Mouse (Mus musculus) liver, adult 2 months (tissue): Measurements from ENCODE around the gene Olfr669. TPM values are rescaled to one million over a fixed set of nuclear protein-coding genes. Genes with fewer than 3 reads are reported as not detected.
"Not testable (repeated sequence)": the region's sequence is repeated elsewhere in the genome, so short reads cannot be mapped to it uniquely, and the experiment has no call there.

Source experiments
- DNase-seq: peaks from one replicate; pipeline ENCODE4 v3.0.0-alpha.2; 2011; ENCODE audit warnings: low read depth, low spot score; ENCODE audit errors: extremely low read depth
- H3K27ac ChIP-seq: fragments of 200-500 bp; replicated peaks from 2 replicates; pipeline ENCODE4 v1.5.1; 2012; ENCODE audit warnings: low read depth, mild to moderate bottlenecking, control low read depth, inconsistent platforms, low read length; ENCODE audit not compliant: insufficient read depth
- H3K27me3 ChIP-seq: fragments of 200-500 bp; 2 replicates; pipeline ENCODE4 v1.6.1; 2012; ENCODE audit warnings: mild to moderate bottlenecking, moderate library complexity, low read length, inconsistent platforms; ENCODE audit not compliant: control insufficient read depth, insufficient read depth
- H3K36me3 ChIP-seq: fragments of 200-500 bp; 2 replicates; pipeline ENCODE4 v1.6.1; 2012; ENCODE audit warnings: low read length, inconsistent platforms; ENCODE audit not compliant: control insufficient read depth, insufficient read depth
- H3K4me1 ChIP-seq: fragments of 200-500 bp; 2 replicates; pipeline ENCODE4 v1.6.1; 2011; ENCODE audit warnings: low read length; ENCODE audit not compliant: control insufficient read depth, insufficient read depth
- H3K4me3 ChIP-seq: fragments of 200-500 bp; 2 replicates; pipeline ENCODE4 v1.5.1; 2011; ENCODE audit warnings: low read depth, mild to moderate bottlenecking, control low read depth, low read length, moderate library complexity; ENCODE audit not compliant: insufficient read depth
- H3K79me2 ChIP-seq: fragments of 200-500 bp; 2 replicates; pipeline ENCODE4 v1.6.1; 2012; ENCODE audit warnings: inconsistent platforms, mild to moderate bottlenecking, low read length, moderate library complexity; ENCODE audit not compliant: control insufficient read depth, insufficient read depth
- H3K9ac ChIP-seq: fragments of 200-500 bp; 2 replicates; pipeline ENCODE4 v1.6.1; 2012; ENCODE audit warnings: low read depth, mild to moderate bottlenecking, control low read depth, inconsistent platforms, low read length
- CTCF ChIP-seq: fragments of 200-500 bp; IDR thresholded peaks from 2 replicates; pipeline ENCODE4 v1.5.1; 2011; ENCODE audit warnings: low read depth, low read length, control low read depth
- POLR2A ChIP-seq: fragments of 200-500 bp; IDR thresholded peaks from 2 replicates; pipeline ENCODE4 v1.6.1; 2011; ENCODE audit warnings: low read length, control low read depth; ENCODE audit not compliant: insufficient read depth; ENCODE audit errors: extremely low read depth
- WGBS: fragments of 180-500 bp; shearing (Covaris S2); methylation state at CpG from one replicate; pipeline ENCODE4 v1.1.7; 2018; 5-methylcytosine and 5-hydroxymethylcytosine counted together
- polyA plus RNA-seq: library from polyadenylated mRNA; depleted of rRNA; stranded (reverse); fragments of >200 nt; gene quantifications from 2 replicates; pipeline ENCODE4 v1.2.3, GENCODE M21; 2012; rRNA removed
- total RNA-seq: library from RNA; depleted of rRNA; stranded (reverse); fragments of >200 nt; gene quantifications from 2 replicates; pipeline ENCODE4 v1.2.3, GENCODE M21; 2014; rRNA removed

Olfr669 gene
- not detected in 2 replicates for total RNA-seq
- not detected in 2 replicates for polyA plus RNA-seq

GRCm38 (mm10) chr7:104933940-104934339, at the start of gene Olfr669:
TSS of gene Olfr669 (plus strand) at chr7:104934240.
- H3K27me3 ChIP-seq: no peaks in the 10 kb centered on the region
- DNase-seq: no peak
- TF ChIP-seq CTCF (no peak), POLR2A (no peak)
- 77% methylated on average over 1 of the region's 1 CpGs for WGBS
- no peak within 1 kb of the TSS for H3K27ac ChIP-seq
- no peaks in the 10 kb centered on the region for H3K4me1 ChIP-seq
- H3K36me3 ChIP-seq: no peaks in the 10 kb centered on the region
- H3K79me2 ChIP-seq: no peaks in the 10 kb centered on the region
- H3K9ac ChIP-seq: no peak within 1 kb of the TSS
- H3K4me3 ChIP-seq: no peak within 1 kb of the TSS

GRCm38 (mm10) chr7:104895852-104896251, 38.2 kb upstream of the Olfr669 start, which contains the start of gene Olfr666:
TSS of gene Olfr666 (minus strand) at chr7:104895952.
- H3K79me2 ChIP-seq: no peaks in the 10 kb centered on the region
- H3K4me1 ChIP-seq: no peaks in the 10 kb centered on the region
- H3K27me3 ChIP-seq: no peaks in the 10 kb centered on the region
- no peak for DNase-seq
- TF ChIP-seq POLR2A: no peak
- no peak for TF ChIP-seq CTCF
- no peaks in the 10 kb centered on the region for H3K36me3 ChIP-seq
- WGBS: 80% methylated on average over 2 of the region's 2 CpGs
- H3K9ac ChIP-seq: no peak within 1 kb of the TSS
- no peak within 1 kb of the TSS for H3K27ac ChIP-seq
- no peak within 1 kb of the TSS for H3K4me3 ChIP-seq

DNA sequence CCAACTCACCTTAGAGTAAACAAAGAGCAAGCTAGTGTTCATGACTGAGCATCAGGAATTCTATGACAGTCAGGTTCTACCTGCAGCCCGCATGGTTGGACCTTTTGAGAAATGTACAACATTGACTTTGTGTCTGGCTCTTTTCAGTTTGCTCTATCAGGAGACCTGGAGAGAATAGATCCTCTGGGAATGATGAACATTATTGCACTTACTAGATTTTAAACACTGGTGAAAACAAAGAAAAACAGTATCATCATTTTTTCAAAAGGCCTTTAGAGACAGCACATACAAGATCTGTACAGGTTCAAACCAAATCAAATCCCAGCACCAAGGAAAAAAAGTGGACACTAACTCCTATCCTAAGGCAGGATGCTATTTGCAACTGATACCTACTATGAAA, 12.7 kb upstream of the Olfr669 start, which contains the start of gene Olfr667:
Gene Olfr667, minus strand, starts transcription at position 101 of the 400 bp plus-strand sequence.
- no peaks in the 10 kb centered on the region for H3K36me3 ChIP-seq
- H3K79me2 ChIP-seq: no peaks in the 10 kb centered on the region
- H3K27me3 ChIP-seq: no peaks in the 10 kb centered on the region
- H3K9ac ChIP-seq: no peak within 1 kb of the TSS
- no peak within 1 kb of the TSS for H3K4me3 ChIP-seq
- no peak within 1 kb of the TSS for H3K27ac ChIP-seq
- 80% methylated on average over 1 of the region's 1 CpGs for WGBS
- DNase-seq: no peak
- no peak for TF ChIP-seq CTCF
- no peak for TF ChIP-seq POLR2A
- H3K4me1 ChIP-seq: no peaks in the 10 kb centered on the region

DNA sequence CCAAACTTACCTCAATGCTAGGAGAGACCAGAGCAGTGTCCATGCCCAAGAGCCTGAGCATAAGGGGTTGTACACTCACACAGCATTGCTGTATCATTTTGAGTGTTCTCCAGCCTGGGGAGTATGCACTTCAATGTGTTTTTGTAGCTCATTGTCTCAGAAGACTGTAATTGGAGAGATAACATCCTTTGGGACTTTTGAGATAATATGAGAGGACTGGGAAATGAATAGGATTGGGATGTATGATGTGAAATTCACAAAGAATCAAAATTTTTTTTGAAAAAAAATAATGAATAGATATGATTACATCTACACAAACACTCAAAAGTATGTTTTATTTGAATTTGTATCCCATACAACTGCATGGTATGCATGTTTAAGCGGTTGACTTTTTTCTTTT, 6.1 kb upstream of the Olfr669 start, which contains the start of gene Olfr668:
Gene Olfr668, minus strand, starts transcription at position 101 of the 400 bp plus-strand sequence.
- no peaks in the 10 kb centered on the region for H3K27me3 ChIP-seq
- no peak for TF ChIP-seq CTCF
- TF ChIP-seq POLR2A: no peak
- WGBS: 67% methylated on average over 1 of the region's 1 CpGs

GRCm38 (mm10) chr7:104950234-104950633, 16.2 kb downstream of the Olfr669 start:
- 91% methylated on average over 16 of the region's 16 CpGs for WGBS
- H3K79me2 ChIP-seq, H3K36me3 ChIP-seq, H3K4me3 ChIP-seq, H3K9ac ChIP-seq, H3K4me1 ChIP-seq, H3K27ac ChIP-seq, H3K27me3 ChIP-seq, DNase-seq: not testable (repeated sequence)

More for the DNA sequence above, 6.1 kb upstream of the Olfr669 start, which contains the start of gene Olfr668:
- Histone ChIP-seq H3K4me1 (no peaks in the 10 kb centered on the region), H3K4me3 (no peak within 1 kb of the TSS), H3K79me2 (no peaks in the 10 kb centered on the region), H3K9ac (no peak within 1 kb of the TSS), H3K27ac (no peak within 1 kb of the TSS), H3K36me3 (no peaks in the 10 kb centered on the region)
- no peak for DNase-seq

- TF ChIP-seq POLR2A (no peak), CTCF (no peak)
- no peak for DNase-seq
- no peak within 1 kb of the TSS for H3K4me3 ChIP-seq
- H3K27ac ChIP-seq: no peak within 1 kb of the TSS
- H3K79me2 ChIP-seq: no peaks in the 10 kb centered on the region
- no peaks in the 10 kb centered on the region for H3K4me1 ChIP-seq
- no peaks in the 10 kb centered on the region for H3K36me3 ChIP-seq
- WGBS: 26% methylated on average over 1 of the region's 1 CpGs
- H3K27me3 ChIP-seq: no peaks in the 10 kb centered on the region
- H3K9ac ChIP-seq: no peak within 1 kb of the TSS
Observed at GRCm38 (mm10) chr7:104962520-104962919, 28.5 kb downstream of the Olfr669 start, which contains the start of gene Olfr670. TSS of gene Olfr670 (minus strand) at chr7:104962620.

DNA sequence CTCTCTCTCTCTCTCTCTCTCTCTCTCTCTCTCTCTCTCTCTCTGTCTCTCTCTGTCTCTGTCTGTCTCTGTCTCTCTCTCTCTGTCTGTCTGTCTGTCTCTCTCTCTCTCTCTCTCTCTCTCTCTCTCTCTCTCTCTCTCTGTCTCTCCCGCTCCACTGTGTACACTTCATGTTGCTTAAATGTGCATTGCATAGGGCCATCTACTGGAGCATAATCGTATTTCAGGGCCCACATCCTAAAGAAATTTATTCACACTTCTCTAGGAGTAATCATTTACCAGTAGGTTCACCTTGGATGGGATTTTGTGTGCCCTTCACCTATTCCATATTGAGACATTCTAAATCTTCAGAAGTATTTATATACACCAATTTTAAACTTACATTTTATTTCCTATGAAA, 38.5 kb downstream of the Olfr669 start:
- 53% methylated on average over 2 of the region's 2 CpGs for WGBS
- not testable (repeated sequence) for DNase-seq

More for the DNA sequence above, 38.5 kb downstream of the Olfr669 start:
- H3K27me3 ChIP-seq, H3K79me2 ChIP-seq, H3K27ac ChIP-seq, H3K36me3 ChIP-seq, H3K4me1 ChIP-seq, H3K9ac ChIP-seq, H3K4me3 ChIP-seq: not testable (repeated sequence)
